Mouse (Mus musculus): ENCODE data around the gene Jade2. TPM values are rescaled to one million over a fixed set of nuclear protein-coding genes. Genes with fewer than 3 reads are reported as not detected.
A peak's percentile ranks its signal among the peaks of the same experiment; 100 is the strongest.

Gene Jade2
- polyA plus RNA-seq, 1 experiment from 2014 or later, result 1.5 TPM

DNA sequence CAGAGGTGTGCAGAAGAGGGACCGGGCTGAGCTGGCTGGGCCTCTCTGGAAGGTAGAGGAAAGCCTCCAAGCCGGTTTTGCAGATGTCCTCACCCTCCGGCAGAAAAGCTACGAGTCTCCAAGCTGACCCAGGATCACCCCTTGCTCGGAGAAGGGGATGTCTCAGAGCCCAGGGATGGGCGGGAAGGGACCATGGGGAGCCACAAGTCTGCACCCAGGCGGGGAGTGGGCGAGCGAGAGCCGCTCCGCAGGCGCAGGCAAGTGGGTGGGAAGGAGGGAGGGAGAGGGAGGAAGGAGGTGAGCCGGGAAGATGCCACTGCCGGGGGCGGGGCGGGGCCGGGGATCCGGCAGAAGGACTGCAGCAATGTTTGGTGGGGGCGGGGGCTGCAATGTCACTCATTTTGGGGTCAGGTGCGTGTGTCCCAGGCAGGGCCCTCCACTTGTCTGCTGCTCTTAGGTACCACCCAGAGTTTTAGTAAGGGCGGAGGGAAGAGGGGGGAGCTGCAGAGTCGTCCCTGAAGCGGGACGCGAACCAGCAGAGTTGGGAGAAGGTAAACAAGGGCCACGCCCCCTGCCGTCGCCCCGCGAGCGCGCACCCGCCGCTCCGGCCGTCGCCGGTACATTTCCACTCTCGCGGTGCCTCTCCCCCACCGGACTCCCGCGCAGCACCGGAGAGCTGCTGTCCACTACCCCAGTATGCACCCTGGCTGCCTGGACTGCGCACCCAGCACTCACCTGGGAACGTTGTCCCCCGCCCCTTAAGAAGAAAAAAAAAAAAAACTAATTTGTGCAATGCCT is 1.4 kb downstream of the Jade2 start:
- H3K27ac ChIP-seq, result peak overlapping the region; percentile 96
- no peaks in the 10 kb centered on the region for H3K27me3 ChIP-seq (replicated peaks)
- under 1% methylated on average over 42 of the region's 47 CpGs for WGBS

DNA sequence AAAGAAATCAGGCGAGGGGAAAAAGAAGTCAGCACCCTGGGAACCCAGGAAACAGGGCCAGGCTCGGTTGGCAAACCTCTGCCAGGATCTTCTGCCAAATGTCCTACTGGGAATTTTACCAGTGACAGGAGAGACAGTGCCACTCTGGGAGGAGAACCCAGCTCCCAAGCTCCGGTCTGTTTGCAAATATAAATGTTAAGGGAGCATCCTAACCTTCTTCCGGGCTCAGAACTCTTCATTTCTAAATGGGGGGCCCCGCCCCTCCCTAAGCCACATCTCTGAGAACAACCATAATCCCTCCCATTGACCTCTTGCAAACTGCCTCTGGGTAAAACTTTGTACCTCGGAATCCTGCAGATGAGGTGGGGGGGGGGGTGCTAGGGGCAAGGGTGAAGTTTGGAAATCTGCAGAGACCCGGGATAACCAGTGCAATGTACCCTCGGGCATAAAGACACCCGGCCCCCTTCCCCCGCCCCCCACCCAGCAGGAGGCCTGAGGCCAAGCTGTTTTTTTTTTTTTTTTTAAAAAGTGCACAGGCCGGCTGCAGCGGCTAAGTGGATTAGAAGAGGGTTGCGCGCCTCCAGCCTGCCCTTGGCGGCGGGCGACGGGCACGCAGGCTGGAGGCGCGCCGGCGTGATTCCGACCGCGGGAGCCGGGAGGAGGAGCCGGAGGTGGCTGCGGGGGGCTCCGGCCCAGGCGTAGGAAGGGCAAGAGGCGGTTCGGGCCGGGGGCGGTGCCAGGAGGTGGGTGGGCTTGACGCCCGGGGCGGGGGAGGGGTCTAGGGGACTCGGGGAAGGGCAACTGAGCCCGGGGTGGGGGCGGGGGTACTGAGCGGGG is 2.3 kb downstream of the Jade2 start:
- ATAC-seq (ENCODE audit: insufficient read depth, low FRiP score, low read depth), result peak; percentile 68
- 4% methylated on average over 37 of the region's 42 CpGs for WGBS
- Histone ChIP-seq H3K27me3 (replicated peaks) (no peaks in the 10 kb centered on the region), H3K36me3 (no peaks in the 10 kb centered on the region), H3K4me1 (peaks cover 36% of the 10 kb centered on the region), H3K9me3 (no peaks in the 10 kb centered on the region), H3K4me3 (replicated peaks) (peak overlapping the region; percentile 80), H3K9ac (0 out of 2 replicates have a peak overlapping the region, but pooled peaks have one; percentile 13), H3K4me2 (peak overlapping the region; percentile 97), H3K27ac (peak overlapping the region; percentile 96)

More for the DNA sequence above, 1.4 kb downstream of the Jade2 start:
- Histone ChIP-seq H3K4me3 (replicated peaks) (peak overlapping the region; percentile 80), H3K9me3 (no peaks in the 10 kb centered on the region), H3K9ac (peak overlapping the region; percentile 67), H3K4me2 (peak overlapping the region; percentile 97), H3K4me1 (peaks cover 36% of the 10 kb centered on the region), H3K36me3 (no peaks in the 10 kb centered on the region)
- peak; percentile 44 for ATAC-seq (ENCODE audit: insufficient read depth, low FRiP score, low read depth)

DNA sequence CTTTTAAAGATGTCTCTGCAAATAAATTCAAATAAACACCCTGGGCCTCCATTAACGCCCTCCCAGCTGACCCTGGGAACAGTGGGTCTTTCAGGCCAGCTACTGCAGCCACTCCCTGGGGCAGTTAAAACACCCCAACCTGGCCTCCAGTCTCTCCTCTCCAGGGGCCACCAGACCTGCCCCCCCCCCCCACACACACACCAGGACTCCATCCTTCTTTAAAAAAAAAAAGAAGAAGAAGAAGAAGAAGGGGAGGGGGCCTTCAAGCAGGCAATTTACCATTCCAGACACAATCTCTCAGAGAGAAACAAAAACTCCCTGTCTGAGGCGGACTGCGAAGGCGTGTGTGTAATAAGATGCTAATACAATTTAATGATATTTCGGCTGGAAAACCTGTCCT is 4.9 kb downstream of the Jade2 start:
- ATAC-seq (ENCODE audit: insufficient read depth, low FRiP score, low read depth), result no peak
- H3K9me3 ChIP-seq, result no peaks in the 10 kb centered on the region
- no peak overlapping the region for H3K4me3 ChIP-seq (replicated peaks)
- H3K4me2 ChIP-seq, result no peak overlapping the region
- H3K27ac ChIP-seq, result no peak overlapping the region
- H3K9ac ChIP-seq, result no peak overlapping the region
- H3K27me3 ChIP-seq (replicated peaks), result no peaks in the 10 kb centered on the region
- peaks cover 27% of the 10 kb centered on the region for H3K4me1 ChIP-seq
- no peaks in the 10 kb centered on the region for H3K36me3 ChIP-seq
- 59% methylated on average over 5 of the region's 5 CpGs for WGBS

DNA sequence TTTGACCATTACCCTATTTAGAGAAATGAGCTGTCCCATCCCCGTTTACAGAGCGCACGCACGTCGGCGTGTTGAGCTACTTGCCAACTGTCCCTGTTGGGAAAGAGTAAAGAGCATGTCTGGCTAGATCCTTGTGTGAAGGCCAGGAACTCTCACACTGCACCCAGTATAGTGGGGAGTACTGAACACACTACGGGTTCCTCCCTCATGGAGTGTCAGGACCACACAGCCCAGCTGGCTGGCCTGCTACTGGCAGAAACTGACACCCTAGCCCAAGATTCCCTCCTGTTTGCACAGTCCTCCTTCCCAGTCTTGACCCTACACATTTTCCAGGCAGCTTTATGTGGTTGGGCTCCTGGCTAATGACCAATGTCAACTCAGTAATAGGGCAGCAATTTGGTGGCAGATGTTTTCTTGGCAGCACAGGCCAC is 5.3 kb downstream of the Jade2 start:
- Histone ChIP-seq H3K27ac (no peak overlapping the region), H3K36me3 (no peaks in the 10 kb centered on the region), H3K9ac (no peak overlapping the region), H3K4me1 (peaks cover 27% of the 10 kb centered on the region), H3K27me3 (replicated peaks) (no peaks in the 10 kb centered on the region), H3K4me3 (replicated peaks) (no peak overlapping the region), H3K4me2 (no peak overlapping the region), H3K9me3 (no peaks in the 10 kb centered on the region)
- WGBS, result 78% methylated on average over 7 of the region's 7 CpGs
- no peak for ATAC-seq (ENCODE audit: insufficient read depth, low FRiP score, low read depth)

DNA sequence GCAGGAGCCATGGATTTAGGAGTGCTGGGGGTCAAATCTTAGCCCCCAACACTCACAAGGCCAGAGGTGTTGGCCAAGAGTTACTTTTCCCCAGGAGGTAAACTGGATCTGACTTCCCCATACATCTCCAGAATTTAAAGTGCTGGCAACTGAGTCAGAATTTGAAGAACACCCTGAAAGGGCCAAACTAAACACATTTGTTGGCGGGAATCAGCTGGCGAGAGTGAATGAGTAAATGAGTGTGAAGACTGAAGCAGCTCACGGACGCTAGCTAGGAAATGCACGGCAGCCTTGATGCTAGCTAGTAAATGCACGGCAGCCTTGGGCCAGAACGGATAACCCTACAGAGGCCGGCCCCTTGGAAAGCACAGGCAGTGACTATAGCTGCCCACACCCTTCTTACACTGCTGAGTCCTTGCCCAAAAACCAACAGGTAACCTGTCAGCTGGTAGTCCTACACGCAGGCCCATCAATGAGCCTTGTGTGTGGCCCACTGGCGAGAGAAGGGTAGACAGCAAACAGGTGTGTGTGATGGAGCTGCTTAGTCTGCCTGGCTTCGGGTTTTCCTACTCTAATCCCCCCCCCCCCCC is 6.6 kb downstream of the Jade2 start:
- Histone ChIP-seq H3K36me3 (no peaks in the 10 kb centered on the region), H3K27ac (no peak overlapping the region), H3K4me1 (peaks cover 24% of the 10 kb centered on the region; the same call in 1 of the 2 replicates), H3K9ac (no peak overlapping the region), H3K9me3 (no peaks in the 10 kb centered on the region), H3K4me3 (replicated peaks) (no peak overlapping the region), H3K27me3 (replicated peaks) (no peaks in the 10 kb centered on the region), H3K4me2 (no peak overlapping the region)
- no peak for ATAC-seq (ENCODE audit: insufficient read depth, low FRiP score, low read depth)
- 76% methylated on average over 11 of the region's 11 CpGs for WGBS

DNA sequence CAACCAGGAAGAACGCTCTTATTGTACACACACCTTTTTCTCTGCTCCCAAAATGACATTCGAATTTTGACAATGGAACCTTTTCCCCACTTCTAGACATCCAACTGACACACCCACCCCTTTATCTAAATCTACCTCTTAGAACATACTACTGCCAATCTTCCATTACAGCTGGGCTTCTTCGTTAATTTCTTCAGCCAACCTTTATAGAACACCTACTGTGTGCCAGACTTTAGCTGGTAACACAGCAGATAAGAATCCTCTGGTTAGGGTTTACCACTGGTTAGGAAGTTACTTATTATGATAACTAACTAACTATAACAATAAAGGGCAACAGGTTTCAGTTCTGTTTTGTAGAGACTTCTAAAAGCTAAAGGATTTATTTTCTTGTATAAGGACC is 9.1 kb downstream of the Jade2 start:
- H3K4me1 ChIP-seq, result peaks cover 12% of the 10 kb centered on the region; the same call in 1 of the 2 replicates
- no peak overlapping the region for H3K27ac ChIP-seq
- no peaks in the 10 kb centered on the region for H3K36me3 ChIP-seq
- H3K27me3 ChIP-seq (replicated peaks), result no peaks in the 10 kb centered on the region
- H3K4me3 ChIP-seq (replicated peaks), result no peak overlapping the region
- H3K9me3 ChIP-seq, result no peaks in the 10 kb centered on the region
- ATAC-seq (ENCODE audit: insufficient read depth, low FRiP score, low read depth), result no peak
- WGBS, result 82% methylated on average over 3 of the region's 3 CpGs
- no peak overlapping the region for H3K9ac ChIP-seq
- H3K4me2 ChIP-seq, result no peak overlapping the region

DNA sequence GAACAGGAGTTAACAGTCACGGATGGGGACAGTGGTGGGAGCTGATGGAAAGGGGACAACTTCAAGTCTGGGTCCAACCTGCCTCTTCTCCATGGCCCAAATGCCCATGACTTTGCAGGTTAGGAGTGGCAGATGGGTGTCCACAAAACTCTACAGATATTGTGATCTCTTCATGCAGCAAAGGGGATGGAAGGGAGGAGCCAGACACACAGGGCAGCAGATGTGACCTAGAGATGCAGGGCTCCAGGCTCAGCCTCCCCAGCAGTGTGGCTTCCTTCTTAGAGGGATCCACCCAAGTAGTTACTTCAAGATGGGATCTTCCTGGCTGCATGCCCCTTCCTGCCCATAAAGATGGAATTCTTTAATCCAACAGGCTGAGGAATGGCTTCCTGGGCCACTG is 9.6 kb downstream of the Jade2 start:
- 82% methylated on average over 1 of the region's 1 CpGs for WGBS
- Histone ChIP-seq H3K4me2 (no peak overlapping the region), H3K9me3 (no peaks in the 10 kb centered on the region), H3K27ac (no peak overlapping the region), H3K27me3 (replicated peaks) (no peaks in the 10 kb centered on the region), H3K4me3 (replicated peaks) (no peak overlapping the region), H3K9ac (no peak overlapping the region), H3K4me1 (peaks cover 12% of the 10 kb centered on the region; the same call in 1 of the 2 replicates), H3K36me3 (no peaks in the 10 kb centered on the region)
- ATAC-seq (ENCODE audit: insufficient read depth, low FRiP score, low read depth), result no peak

DNA sequence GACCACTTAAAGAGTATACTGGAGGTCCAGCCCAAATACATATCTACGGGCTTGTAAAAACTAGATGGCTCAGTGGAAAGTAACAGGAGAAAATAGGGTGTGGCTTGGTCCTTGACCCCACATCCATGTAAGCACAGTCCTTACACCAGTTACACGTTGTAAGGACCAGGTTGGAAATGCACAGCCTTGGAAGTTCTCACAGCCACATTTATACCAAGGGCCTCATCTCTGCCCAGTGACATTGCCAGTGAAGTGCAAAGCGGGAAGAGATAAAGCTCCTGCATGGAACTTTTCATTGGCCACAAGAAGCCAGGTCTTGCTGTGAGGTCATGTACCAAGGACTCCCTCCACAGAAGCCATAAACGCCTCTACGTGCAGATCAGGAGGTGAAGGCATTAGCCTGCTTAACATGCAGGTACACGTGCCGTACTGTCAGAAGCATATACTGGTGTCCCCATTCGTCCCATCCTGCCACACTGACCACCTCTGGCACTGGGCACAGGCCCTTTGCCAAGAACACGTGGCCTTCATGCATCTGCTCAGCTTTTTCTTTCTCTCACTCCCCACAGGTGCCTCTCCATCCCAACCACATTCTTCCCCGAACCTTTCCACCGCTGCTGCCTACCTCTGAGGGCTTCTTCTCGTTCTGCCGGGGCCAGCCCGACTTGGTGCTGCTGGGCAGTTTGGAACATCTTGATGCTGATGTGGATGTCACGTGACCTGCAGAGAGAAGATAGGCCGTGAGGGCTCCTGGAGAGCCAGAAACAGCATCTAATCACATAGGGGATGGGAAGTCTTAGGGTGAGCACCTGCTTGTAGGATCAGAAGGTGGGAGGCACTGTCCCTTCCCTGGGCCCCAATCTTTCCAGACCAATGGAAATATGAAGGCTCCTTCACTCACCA is 11.2 kb downstream of the Jade2 start:
- no peak for ATAC-seq (ENCODE audit: insufficient read depth, low FRiP score, low read depth)
- Histone ChIP-seq H3K9ac (no peak overlapping the region), H3K4me2 (no peak overlapping the region), H3K27me3 (replicated peaks) (no peaks in the 10 kb centered on the region), H3K36me3 (no peaks in the 10 kb centered on the region), H3K27ac (no peak overlapping the region), H3K4me1 (0 out of 2 replicates have a peak, but pooled peaks cover 3% of the 10 kb centered on the region), H3K4me3 (replicated peaks) (no peak overlapping the region), H3K9me3 (no peaks in the 10 kb centered on the region)
- WGBS, result 88% methylated on average over 16 of the region's 16 CpGs

DNA sequence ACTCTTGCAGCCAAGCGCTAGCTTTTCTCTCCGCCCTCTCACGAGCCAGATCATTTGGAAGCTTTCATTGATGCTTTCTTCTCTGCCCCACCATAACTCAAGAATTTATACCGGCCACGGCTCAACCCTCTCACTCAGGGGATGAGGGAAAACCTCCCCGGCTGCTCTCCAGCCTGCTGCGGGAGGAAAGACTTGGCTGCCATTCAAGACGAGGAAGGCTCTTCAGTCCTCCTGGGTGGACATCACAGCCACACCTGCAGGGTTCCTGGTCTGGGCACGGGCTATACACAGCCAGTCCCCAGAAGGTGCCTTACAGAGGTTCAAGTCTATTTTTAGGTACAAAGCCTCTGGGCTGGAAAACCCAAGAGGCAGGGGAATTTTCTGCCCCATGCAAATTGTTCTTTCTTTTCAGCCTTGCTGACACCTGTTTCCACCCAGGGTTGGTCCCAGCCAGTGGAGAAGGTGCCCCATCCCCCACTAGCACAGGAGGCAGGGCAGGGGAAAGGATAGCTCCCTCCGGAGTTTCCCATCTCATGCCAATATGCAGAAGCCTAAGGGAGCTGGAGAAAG is 12.8 kb downstream of the Jade2 start:
- 60% methylated on average over 10 of the region's 10 CpGs for WGBS
- H3K36me3 ChIP-seq, result no peaks in the 10 kb centered on the region
- H3K9ac ChIP-seq, result no peak overlapping the region
- H3K27me3 ChIP-seq (replicated peaks), result no peaks in the 10 kb centered on the region
- H3K4me2 ChIP-seq, result no peak overlapping the region
- no peak for ATAC-seq (ENCODE audit: insufficient read depth, low FRiP score, low read depth)
- H3K4me3 ChIP-seq (replicated peaks), result no peak overlapping the region
- no peaks in the 10 kb centered on the region for H3K9me3 ChIP-seq
- H3K27ac ChIP-seq, result no peak overlapping the region
- H3K4me1 ChIP-seq, result 0 out of 2 replicates have a peak, but pooled peaks cover 9% of the 10 kb centered on the region

DNA sequence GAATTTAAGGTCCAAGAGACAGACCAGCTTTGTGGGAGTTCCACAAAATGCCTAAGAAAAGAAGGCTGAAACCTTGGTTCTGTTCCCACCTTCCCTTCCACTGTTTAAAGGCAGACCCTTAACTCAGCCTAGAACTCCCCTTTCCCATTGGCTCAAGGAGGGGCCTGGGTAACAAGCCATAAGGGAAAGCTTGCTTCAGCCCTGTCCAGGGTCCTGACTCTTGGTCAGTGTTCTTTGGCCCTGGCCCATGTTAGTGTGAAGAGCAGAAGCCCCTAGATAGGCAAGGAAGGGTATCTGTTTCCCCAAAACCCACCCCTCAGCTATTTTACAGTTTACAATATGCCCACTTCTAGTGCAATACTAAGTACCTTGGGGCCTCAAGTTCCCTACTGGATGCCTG is 13.6 kb downstream of the Jade2 start:
- Histone ChIP-seq H3K4me1 (0 out of 2 replicates have a peak, but pooled peaks cover 9% of the 10 kb centered on the region), H3K27ac (no peak overlapping the region), H3K9me3 (no peaks in the 10 kb centered on the region), H3K36me3 (no peaks in the 10 kb centered on the region), H3K4me2 (no peak overlapping the region), H3K9ac (no peak overlapping the region), H3K4me3 (replicated peaks) (no peak overlapping the region), H3K27me3 (replicated peaks) (no peaks in the 10 kb centered on the region)
- ATAC-seq (ENCODE audit: insufficient read depth, low FRiP score, low read depth), result no peak

DNA sequence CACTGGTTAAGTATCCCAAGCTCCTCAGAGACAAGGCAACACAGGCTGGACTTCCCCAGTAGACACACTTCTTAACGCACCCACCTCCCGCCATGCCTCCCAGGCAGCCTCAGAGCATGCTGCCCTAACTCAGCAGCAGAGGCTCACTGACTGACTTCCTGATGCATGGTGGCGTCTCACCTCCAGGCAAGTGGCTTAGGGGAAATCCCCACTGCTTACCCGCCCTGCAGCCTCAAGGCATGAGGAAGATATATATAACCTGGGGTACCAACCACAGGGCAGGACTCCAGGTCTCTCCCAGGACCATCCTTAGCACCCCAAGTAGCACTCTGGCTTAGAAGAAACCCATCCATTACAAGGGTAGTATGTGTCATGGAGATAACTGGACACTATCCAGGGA is 14.3 kb downstream of the Jade2 start:
- Histone ChIP-seq H3K4me3 (replicated peaks) (no peak overlapping the region), H3K9me3 (no peaks in the 10 kb centered on the region), H3K27ac (no peak overlapping the region), H3K4me1 (0 out of 2 replicates have a peak, but pooled peaks cover 9% of the 10 kb centered on the region), H3K4me2 (no peak overlapping the region), H3K27me3 (replicated peaks) (no peaks in the 10 kb centered on the region), H3K9ac (no peak overlapping the region), H3K36me3 (no peaks in the 10 kb centered on the region)
- 85% methylated on average over 4 of the region's 4 CpGs for whole genome bisulfite sequencing
- no peak for ATAC-seq (ENCODE audit: insufficient read depth, low FRiP score, low read depth)
